In genomic region chr5:104160581-104160980, GRCm38 (mm10) we compare ENCODE assay signal across 26 mouse cellular contexts. TPM values are rescaled to one million over a fixed set of nuclear protein-coding genes. Genes with fewer than 3 reads are reported as not detected.
A peak's percentile ranks its signal among the peaks of the same experiment; 100 is the strongest.
DNase-seq lines count a peak whose midpoint lies in the region; ATAC-seq and TF ChIP-seq lines count a peak whose summit lies in the region.
"Had no signal": no experiment of that assay in that cellular context is flagged by ENCODE, and none has a peak within 500 bp of the region (broad histone marks: within the 10 kb centered on the region; RNA-seq: fewer than 3 reads in every experiment).

No protein-coding gene starts in this region.

- H3K4me2 ChIP-seq in lung, embryonic 14.5 days: no peak overlapping the region
- H3K4me2 ChIP-seq in CH12.LX (ENCODE audit: insufficient read depth, low read depth, poor library complexity, severe bottlenecking): no peak overlapping the region
- H3K4me2 ChIP-seq: embryonic facial prominence, embryonic 12.5 days; forebrain, embryonic 12.5 days; heart, embryonic 12.5 days; hindbrain, embryonic 14.5 days; intestine, embryonic 15.5 days had no signal

- TF ChIP-seq CTCF in lung, embryonic 14.5 days (IDR thresholded peaks at IDR 0.05; ENCODE audit: low read depth): no peak
- no peak for TF ChIP-seq CTCF in CH12.LX (conservative IDR thresholded peaks at IDR 0.05 in 1 of 2, IDR thresholded peaks at IDR 0.05 in 1 of 2; ENCODE audit: low read depth in 2 of 2, low read length in 2 of 2)

- no peak overlapping the region for H3K4me3 ChIP-seq in lung, embryonic 14.5 days (ENCODE audit: low read depth, low read length)
- no peak overlapping the region for H3K4me3 ChIP-seq in CH12.LX (replicated peaks in 1 of 3; ENCODE audit: low read depth in 2 of 3, low read length in 2 of 3, poor library complexity in 1 of 3)
- H3K4me3 ChIP-seq: embryonic facial prominence, embryonic 12.5 days; forebrain, embryonic 12.5 days; heart, embryonic 12.5 days; hindbrain, embryonic 10.5 days; intestine, embryonic 15.5 days had no signal

- peaks cover 8% of the 10 kb centered on the region; the same call in 1 of the 2 replicates for H3K4me1 ChIP-seq in lung, embryonic 14.5 days (ENCODE audit: insufficient read depth)
- peaks cover 7 to 16% of the 10 kb centered on the region in 2 experiments for H3K4me1 ChIP-seq in CH12.LX (ENCODE audit: control insufficient read depth in 1 of 2, insufficient read depth in 2 of 2)
- H3K4me1 ChIP-seq: forebrain, embryonic 12.5 days; heart, embryonic 12.5 days; hindbrain, embryonic 10.5 days; intestine, embryonic 15.5 days had no signal

- peak overlapping the region; percentile 58 for H3K27ac ChIP-seq in lung, embryonic 14.5 days (ENCODE audit: low read depth)
- H3K27ac ChIP-seq in CH12.LX (ENCODE audit: insufficient read depth, low read depth): no peak overlapping the region
- H3K27ac ChIP-seq: embryonic facial prominence, embryonic 12.5 days; forebrain, embryonic 12.5 days; hindbrain, embryonic 10.5 days; hindbrain, embryonic 14.5 days; intestine, embryonic 15.5 days had no signal

- TF ChIP-seq POLR2A in CH12.LX (IDR thresholded peaks at IDR 0.05; ENCODE audit: low read depth, low read length): no peak

- no peak overlapping the region for H3K9ac ChIP-seq in lung, embryonic 14.5 days
- H3K9ac ChIP-seq in CH12.LX (ENCODE audit: insufficient read depth, low read depth): no peak overlapping the region
- H3K9ac ChIP-seq: embryonic facial prominence, embryonic 12.5 days; forebrain, embryonic 12.5 days; heart, embryonic 12.5 days; hindbrain, embryonic 14.5 days; intestine, embryonic 15.5 days had no signal

- H3K79me2 ChIP-seq in CH12.LX (replicated peaks; ENCODE audit: control insufficient read depth, extremely low read depth, insufficient read depth, poor library complexity, severe bottlenecking): no peaks in the 10 kb centered on the region

- ATAC-seq in lung, embryonic 14.5 days (ENCODE audit: insufficient read depth): no peak
- ATAC-seq in megakaryocyte-erythroid progenitor cell, adult 5-6 weeks (replicated peaks; ENCODE audit: low FRiP score, low TSS enrichment, poor library complexity, severe bottlenecking): no peak
- ATAC-seq: CD4-positive, CD25-positive, alpha-beta regulatory T cell, adult 4 months; forebrain, embryonic 16.5 days; intestine, embryonic 15.5 days had no signal

- no peak for TF ChIP-seq EP300 in CH12.LX (IDR thresholded peaks at IDR 0.05; ENCODE audit: low read length)

- H3K9me3 ChIP-seq in lung, embryonic 14.5 days (ENCODE audit: low read depth, low read length): no peaks in the 10 kb centered on the region
- H3K9me3 ChIP-seq in CH12.LX (replicated peaks; ENCODE audit: low read length): no peaks in the 10 kb centered on the region
- H3K9me3 ChIP-seq: embryonic facial prominence, embryonic 12.5 days; forebrain, embryonic 12.5 days; heart, embryonic 12.5 days; hindbrain, embryonic 10.5 days; intestine, embryonic 15.5 days had no signal

- no peaks in the 10 kb centered on the region for H3K27me3 ChIP-seq in lung, embryonic 14.5 days (ENCODE audit: insufficient read depth, low read length)
- H3K27me3 ChIP-seq in CH12.LX (replicated peaks): no peaks in the 10 kb centered on the region
- H3K27me3 ChIP-seq: embryonic facial prominence, embryonic 12.5 days; forebrain, embryonic 12.5 days; heart, embryonic 12.5 days; intestine, embryonic 15.5 days had no signal

- no peaks in the 10 kb centered on the region for H3K36me3 ChIP-seq in lung, embryonic 14.5 days (ENCODE audit: insufficient read depth)
- no peaks in the 10 kb centered on the region for H3K36me3 ChIP-seq in CH12.LX (replicated peaks in 1 of 2; ENCODE audit: control insufficient read depth in 1 of 2, insufficient read depth in 1 of 2, low read length in 1 of 2)
- H3K36me3 ChIP-seq: embryonic facial prominence, embryonic 12.5 days; forebrain, embryonic 12.5 days; heart, embryonic 12.5 days; hindbrain, embryonic 10.5 days; intestine, embryonic 15.5 days had no signal

- peak; percentile 30 for DNase-seq in lung, embryonic 14.5 days
- DNase-seq in lung, postnatal 10 days: no peak
- peak; percentile 78 for DNase-seq in 3T3-L1 (ENCODE audit: low read depth, low spot score)
- peak; percentile 4 for DNase-seq in CH12.LX (ENCODE audit: extremely low read depth)
- DNase-seq in fat pad, adult 2 months (ENCODE audit: extremely low read depth, low read depth, low spot score): peak; percentile 54
- no peak for DNase-seq in kidney, postnatal 10 days
- DNase-seq: adrenal gland, postnatal 14 days; B cell, adult 2 months; cerebellum, adult 11-12 months; cerebellum, adult 9-10 months; cerebellum, postnatal 25 days; gastrocnemius, postnatal 10 days had no signal

- in situ Hi-C loops in CH12.LX (cut with MboI; ENCODE audit: low pct_ligation_motif_present, low pct_unique_long_range_greater_than_20kb, low sequenced_read_pairs): no loop called here

- dilution Hi-C loops in CH12.LX (cut with MboI; ENCODE audit: extremely low pct_ligation_motif_present, extremely low pct_unique_long_range_greater_than_20kb, low sequenced_read_pairs): no loop called here

- WGBS in lung, embryonic 14.5 days: 53% methylated on average over 3 of the region's 3 CpGs

- no peak for TF ChIP-seq RAD21 in CH12.LX (IDR thresholded peaks at IDR 0.05; ENCODE audit: low read depth, low read length)

TF ChIP-seq in CH12.LX, 34 proteins besides CTCF, POLR2A, EP300 and RAD21:
- no peak for TF ChIP-seq ZKSCAN1 (IDR thresholded peaks at IDR 0.05; ENCODE audit: borderline replicate concordance, low read depth, low read length)
- TF ChIP-seq MAZ (IDR thresholded peaks at IDR 0.05; ENCODE audit: low read depth, low read length): no peak
- TF ChIP-seq PAX5 (IDR thresholded peaks at IDR 0.05; ENCODE audit: low read length): no peak
- TF ChIP-seq E2F4 (IDR thresholded peaks at IDR 0.05; ENCODE audit: insufficient replicate concordance, low read depth, low read length): no peak
- TF ChIP-seq JUN (IDR thresholded peaks at IDR 0.05; ENCODE audit: insufficient read depth, low read depth, low read length): no peak
- TF ChIP-seq ZC3H11A (IDR thresholded peaks at IDR 0.05; ENCODE audit: low read depth, low read length): no peak
- no peak for TF ChIP-seq NRF1 (IDR thresholded peaks at IDR 0.05; ENCODE audit: low read depth, low read length)
- TF ChIP-seq TBP (conservative IDR thresholded peaks at IDR 0.05; ENCODE audit: low read depth, low read length): no peak
- no peak for TF ChIP-seq TCF12 (IDR thresholded peaks at IDR 0.05; ENCODE audit: low read depth, low read length)
- TF ChIP-seq NELFE (IDR thresholded peaks at IDR 0.05; ENCODE audit: low read depth, low read length): no peak
- TF ChIP-seq MXI1 (IDR thresholded peaks at IDR 0.05; ENCODE audit: low read depth, low read length): no peak
- TF ChIP-seq ZNF384 (IDR thresholded peaks at IDR 0.05; ENCODE audit: low read depth, low read length): no peak
- no peak for TF ChIP-seq JUND (conservative IDR thresholded peaks at IDR 0.05; ENCODE audit: low read depth, low read length)
- TF ChIP-seq SIN3A (IDR thresholded peaks at IDR 0.05; ENCODE audit: low read length): no peak
- TF ChIP-seq MEF2A (IDR thresholded peaks at IDR 0.05; ENCODE audit: borderline replicate concordance, low read depth, low read length): no peak
- TF ChIP-seq MAX (IDR thresholded peaks at IDR 0.05; ENCODE audit: low read length): no peak

RNA-seq across cellular contexts. Expression of gene Dspp, which starts 9.9 kb away (rescaled TPM):
- polyA plus RNA-seq in lung, embryonic 14.5 days (2014; fragmentation: Nextera tagmentation; extraction: Ambion mirVana): not detected in 2 replicates
- total RNA-seq in CH12.LX (2012; rRNA removed): not detected in 2 replicates
- not detected in 2 replicates for total RNA-seq in CH12.LX (2014; rRNA removed)
- polyA plus RNA-seq in CH12.LX (2012; ENCODE audit: insufficient read length, low read depth): not detected in 2 replicates
- total RNA-seq in megakaryocyte-erythroid progenitor cell, adult 5-6 weeks (2014; fragmentation: Nextera tagmentation): not detected in 2 replicates
- total RNA-seq in megakaryocyte-erythroid progenitor cell, adult 5-6 weeks (2017): not detected in 2 replicates
- total RNA-seq: adrenal gland, adult 18-20 months; adrenal gland, postnatal 14 days; gastrocnemius, postnatal 10 days; granulocyte monocyte progenitor cell, adult 5-6 weeks; heart, postnatal 25 days; MEL had no signal
- polyA plus RNA-seq: CD4-positive, CD25-positive, alpha-beta regulatory T cell, adult 4 months; embryonic facial prominence, embryonic 12.5 days; forebrain, embryonic 12.5 days; heart, embryonic 12.5 days; heart, embryonic 16.5 days; hindbrain, embryonic 10.5 days; hindbrain, embryonic 14.5 days; intestine, embryonic 15.5 days had no signal

RNA-seq across cellular contexts. Expression of gene Dmp1, which starts 41.8 kb away (rescaled TPM):
- 0.47 and 0.86 TPM in 2 replicates for polyA plus RNA-seq in lung, embryonic 14.5 days (2014; fragmentation: Nextera tagmentation; extraction: Ambion mirVana)
- total RNA-seq in CH12.LX (2012; rRNA removed) (0.08 TPM in 1 of 2 replicates, not detected in the other), CH12.LX (2014; rRNA removed) (0.12 and 0.14 TPM in 2 replicates)
- polyA plus RNA-seq in CH12.LX (2012; ENCODE audit: insufficient read length, low read depth): 0.84 and 0.93 TPM in 2 replicates
- not detected in 2 replicates for total RNA-seq in megakaryocyte-erythroid progenitor cell, adult 5-6 weeks (2014; fragmentation: Nextera tagmentation)
- total RNA-seq in megakaryocyte-erythroid progenitor cell, adult 5-6 weeks (2017): not detected in 2 replicates
- total RNA-seq: adrenal gland, adult 18-20 months; adrenal gland, postnatal 14 days; granulocyte monocyte progenitor cell, adult 5-6 weeks; heart, postnatal 25 days; MEL had no signal
- polyA plus RNA-seq: CD4-positive, CD25-positive, alpha-beta regulatory T cell, adult 4 months; heart, embryonic 12.5 days had no signal

RNA-seq across cellular contexts. Expression of gene Sparcl1, which starts 47.0 kb away (rescaled TPM):
- polyA plus RNA-seq in lung, embryonic 14.5 days (2014; fragmentation: Nextera tagmentation; extraction: Ambion mirVana): 296 and 307 TPM in 2 replicates
- total RNA-seq in CH12.LX (2012; rRNA removed) (not detected in 2 replicates), CH12.LX (2014; rRNA removed) (not detected in 2 replicates)
- polyA plus RNA-seq in CH12.LX (2012; ENCODE audit: insufficient read length, low read depth): not detected in 2 replicates
- not detected in 2 replicates for total RNA-seq in megakaryocyte-erythroid progenitor cell, adult 5-6 weeks (2014; fragmentation: Nextera tagmentation)
- not detected in 2 replicates for total RNA-seq in megakaryocyte-erythroid progenitor cell, adult 5-6 weeks (2017)
- total RNA-seq: granulocyte monocyte progenitor cell, adult 5-6 weeks; MEL had no signal
- polyA plus RNA-seq: CD4-positive, CD25-positive, alpha-beta regulatory T cell, adult 4 months had no signal

Comparison
In these comparisons a context has a peak if more than half of its experiments do, and no peak if none do; other contexts are left out.
1. DNase-seq: peak in lung, embryonic 14.5 days (single experiment), 3T3-L1 (single experiment), CH12.LX (single experiment) and fat pad, adult 2 months (single experiment); none in lung, postnatal 10 days (single experiment) and kidney, postnatal 10 days (single experiment).